Mouse (Mus musculus): ENCODE data around the gene Trem1. TPM values are rescaled to one million over a fixed set of nuclear protein-coding genes. Genes with fewer than 3 reads are reported as not detected.

Gene Trem1
- polyA plus RNA-seq, 1 experiment from 2014 or later = not detected

Other genes with a start within 250 kb of the Trem1 start
- gene 1700122O11Rik, start 194.5 kb upstream of the Trem1 start, polyA plus RNA-seq (2014; fragmentation: Nextera tagmentation; extraction: Ambion mirVana) = not detected in 2 replicates
- not detected in 2 replicates for gene 1700067P10Rik, start 143.4 kb upstream of the Trem1 start, polyA plus RNA-seq (2014; fragmentation: Nextera tagmentation; extraction: Ambion mirVana)
- gene 9830107B12Rik, start 86.5 kb upstream of the Trem1 start, polyA plus RNA-seq (2014; fragmentation: Nextera tagmentation; extraction: Ambion mirVana) = not detected in 2 replicates
- not detected in 2 replicates for gene A530064D06Rik, start 65.5 kb upstream of the Trem1 start, polyA plus RNA-seq (2014; fragmentation: Nextera tagmentation; extraction: Ambion mirVana)
- not detected in 2 replicates for gene Trem3, start 15.0 kb downstream of the Trem1 start, polyA plus RNA-seq (2014; fragmentation: Nextera tagmentation; extraction: Ambion mirVana)
- gene Treml4, start 31.5 kb downstream of the Trem1 start, polyA plus RNA-seq (2014; fragmentation: Nextera tagmentation; extraction: Ambion mirVana) = 0.13 TPM in 1 of 2 replicates, not detected in the other
- 0.05 TPM in 1 of 2 replicates, not detected in the other for gene Treml2, start 66.7 kb downstream of the Trem1 start, polyA plus RNA-seq (2014; fragmentation: Nextera tagmentation; extraction: Ambion mirVana)
- gene B430306N03Rik, start 83.4 kb downstream of the Trem1 start, polyA plus RNA-seq (2014; fragmentation: Nextera tagmentation; extraction: Ambion mirVana) = 0.27 TPM in 1 of 2 replicates, not detected in the other
- 5.2 and 5.4 TPM in 2 replicates for gene Trem2, start 113.6 kb downstream of the Trem1 start, polyA plus RNA-seq (2014; fragmentation: Nextera tagmentation; extraction: Ambion mirVana)
- gene Treml1, start 127.1 kb downstream of the Trem1 start, polyA plus RNA-seq (2014; fragmentation: Nextera tagmentation; extraction: Ambion mirVana) = 0.44 TPM in 1 of 2 replicates, not detected in the other
- 16.2 and 16.3 TPM in 2 replicates for gene Nfya, start 177.1 kb downstream of the Trem1 start, polyA plus RNA-seq (2014; fragmentation: Nextera tagmentation; extraction: Ambion mirVana)
- gene Oard1, start 177.2 kb downstream of the Trem1 start, polyA plus RNA-seq (2014; fragmentation: Nextera tagmentation; extraction: Ambion mirVana) = 35.7 and 37.8 TPM in 2 replicates
- 0.75 and 0.99 TPM in 2 replicates for gene Apobec2, start 200.2 kb downstream of the Trem1 start, polyA plus RNA-seq (2014; fragmentation: Nextera tagmentation; extraction: Ambion mirVana)
- gene Tspo2, start 218.8 kb downstream of the Trem1 start, polyA plus RNA-seq (2014; fragmentation: Nextera tagmentation; extraction: Ambion mirVana) = 1.6 and 1.8 TPM in 2 replicates
- 0.31 TPM in 1 of 2 replicates, not detected in the other for gene Unc5cl, start 222.1 kb downstream of the Trem1 start, polyA plus RNA-seq (2014; fragmentation: Nextera tagmentation; extraction: Ambion mirVana)

Measured in neural tube, embryonic 14.5 days (tissue).